Mouse (Mus musculus) liver, embryonic 14.5 days (tissue): ENCODE measurements around the gene Dynll2.

Experiments
- CTCF ChIP-seq: IDR thresholded peaks from 2 replicates; pipeline ENCODE4 v1.5.1; 2016; ENCODE audit warnings: antibody characterized with exemption, low read depth, control low read depth
- EP300 ChIP-seq: IDR thresholded peaks from 2 replicates; pipeline ENCODE4 v1.6.1; 2016; ENCODE audit warnings: antibody characterized with exemption, low read depth

DNA sequence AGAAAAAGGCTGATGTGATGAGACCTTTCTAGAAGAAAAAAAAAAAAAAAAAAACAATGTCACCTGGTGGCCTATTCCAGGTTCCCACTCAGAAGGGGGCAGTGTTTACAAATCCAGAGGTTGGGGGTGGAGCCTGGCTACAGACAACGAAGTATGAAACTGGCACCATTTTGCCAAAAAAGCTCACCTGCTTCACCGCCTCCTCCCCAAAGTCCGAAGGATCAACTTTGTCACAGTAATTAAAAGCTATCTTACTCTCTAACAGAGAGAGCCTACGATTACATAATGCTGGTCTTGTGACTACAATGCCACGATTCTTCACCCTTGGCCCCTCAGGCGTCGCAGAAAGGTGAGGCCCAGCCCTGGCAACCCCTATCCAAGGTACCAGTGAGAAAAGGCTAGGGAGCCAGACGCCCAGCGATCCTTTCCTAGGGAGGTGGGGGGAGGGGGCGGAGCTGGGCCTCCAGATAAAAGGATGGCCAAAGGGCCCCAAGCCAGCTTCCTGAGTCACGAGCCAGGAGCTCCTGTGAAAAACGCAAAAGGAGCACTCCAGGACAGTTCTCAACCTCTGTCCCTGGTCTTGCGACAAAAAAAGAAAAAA, 1.1 kb downstream of the Dynll2 start:
- peak; percentile 38 for TF ChIP-seq CTCF
- TF ChIP-seq EP300: no peak
